Mouse (Mus musculus): ENCODE data around the gene Tulp3. TPM values are rescaled to one million over a fixed set of nuclear protein-coding genes. Genes with fewer than 3 reads are reported as not detected.

Gene Tulp3
- polyA plus RNA-seq, 1 experiment from 2014 or later = 18.9 TPM

DNA sequence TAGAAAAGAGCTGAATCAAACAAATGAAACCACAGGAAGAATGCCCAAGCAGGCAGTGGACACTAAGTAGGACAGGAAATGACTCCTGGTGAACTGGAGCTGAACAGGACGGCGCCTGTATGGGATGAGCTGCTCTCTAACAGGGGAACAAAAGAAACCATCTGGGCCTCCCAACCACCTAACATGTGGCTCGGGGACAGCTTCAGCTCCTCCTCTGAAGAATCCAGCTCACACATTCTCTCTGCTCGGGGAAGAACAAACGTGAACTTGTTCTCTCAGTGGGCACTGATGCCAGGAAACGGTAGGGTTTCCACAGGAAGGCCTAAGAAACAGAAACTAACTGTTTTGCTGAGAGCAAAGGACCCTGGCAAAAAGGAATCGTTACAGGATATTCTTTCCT lies 5.9 kb downstream of the Tulp3 start:
- ATAC-seq (ENCODE audit: low FRiP score, low read depth) = 0 out of 2 replicates have a peak, but pooled peaks have one; percentile 56
- H3K36me3 ChIP-seq = peaks cover 8% of the 10 kb centered on the region; the same call in 1 of the 2 replicates
- no peaks in the 10 kb centered on the region for H3K9me3 ChIP-seq
- H3K4me3 ChIP-seq = no peak overlapping the region
- no peak overlapping the region for H3K9ac ChIP-seq
- peaks cover 3% of the 10 kb centered on the region; the same call in 1 of the 2 replicates for H3K4me1 ChIP-seq
- 44% methylated on average over 7 of the region's 7 CpGs for WGBS
- no peak overlapping the region for H3K27ac ChIP-seq
- no peaks in the 10 kb centered on the region for H3K27me3 ChIP-seq (replicated peaks)
- H3K4me2 ChIP-seq (replicated peaks) = no peak overlapping the region

DNA sequence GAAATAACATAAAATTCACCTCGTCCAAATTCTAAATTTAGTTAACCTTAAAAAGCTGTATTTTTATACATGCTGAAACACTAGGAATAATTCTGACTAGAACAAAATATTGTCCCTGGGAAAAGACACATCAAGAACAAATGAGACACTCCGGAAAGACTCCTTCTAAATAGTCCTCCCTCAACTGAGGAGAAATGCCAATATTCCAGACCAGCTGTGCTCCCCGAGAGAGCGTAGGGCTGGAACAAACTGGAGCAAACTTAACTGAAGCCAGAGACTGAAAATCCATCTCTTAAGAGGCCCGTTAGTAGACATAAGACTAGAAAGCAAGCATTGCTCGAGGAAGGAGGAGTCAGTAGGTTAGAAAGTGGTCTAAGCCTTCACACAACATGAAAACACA lies 8.9 kb downstream of the Tulp3 start:
- H3K9me3 ChIP-seq = no peaks in the 10 kb centered on the region
- H3K4me2 ChIP-seq (replicated peaks) = no peak overlapping the region
- no peak for ATAC-seq (ENCODE audit: low FRiP score, low read depth)
- H3K27ac ChIP-seq = no peak overlapping the region
- no peaks in the 10 kb centered on the region for H3K4me1 ChIP-seq
- no peak overlapping the region for H3K9ac ChIP-seq
- peaks cover 17% of the 10 kb centered on the region for H3K36me3 ChIP-seq
- no peak overlapping the region for H3K4me3 ChIP-seq
- 92% methylated on average over 6 of the region's 6 CpGs for WGBS
- no peaks in the 10 kb centered on the region for H3K27me3 ChIP-seq (replicated peaks)

DNA sequence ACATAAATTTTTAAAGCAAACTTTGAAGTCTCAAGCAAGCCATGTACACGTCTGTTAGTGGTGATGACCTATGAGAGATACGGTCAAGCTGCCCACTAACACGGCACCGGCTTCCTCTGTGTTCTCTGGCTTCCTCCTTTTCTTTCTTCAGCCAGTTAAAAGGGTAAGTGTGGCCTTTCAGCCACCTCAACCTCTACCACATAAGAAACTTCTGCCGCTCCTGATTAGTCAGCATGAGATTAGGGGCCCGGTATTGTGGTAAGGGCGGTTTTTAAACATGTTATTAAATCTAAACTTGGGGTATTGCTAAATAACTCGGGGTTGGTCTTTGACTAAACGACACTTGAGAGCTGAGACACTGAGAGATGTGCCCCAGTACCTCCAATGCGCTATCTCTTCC lies 10.0 kb downstream of the Tulp3 start:
- no peaks in the 10 kb centered on the region for H3K4me1 ChIP-seq
- no peak overlapping the region for H3K4me2 ChIP-seq (replicated peaks)
- H3K9me3 ChIP-seq = no peaks in the 10 kb centered on the region
- H3K27me3 ChIP-seq (replicated peaks) = no peaks in the 10 kb centered on the region
- H3K27ac ChIP-seq = no peak overlapping the region
- ATAC-seq (ENCODE audit: low FRiP score, low read depth) = no peak
- WGBS = 94% methylated on average over 10 of the region's 10 CpGs
- H3K9ac ChIP-seq = no peak overlapping the region
- H3K36me3 ChIP-seq = peaks cover 12% of the 10 kb centered on the region
- H3K4me3 ChIP-seq = no peak overlapping the region

DNA sequence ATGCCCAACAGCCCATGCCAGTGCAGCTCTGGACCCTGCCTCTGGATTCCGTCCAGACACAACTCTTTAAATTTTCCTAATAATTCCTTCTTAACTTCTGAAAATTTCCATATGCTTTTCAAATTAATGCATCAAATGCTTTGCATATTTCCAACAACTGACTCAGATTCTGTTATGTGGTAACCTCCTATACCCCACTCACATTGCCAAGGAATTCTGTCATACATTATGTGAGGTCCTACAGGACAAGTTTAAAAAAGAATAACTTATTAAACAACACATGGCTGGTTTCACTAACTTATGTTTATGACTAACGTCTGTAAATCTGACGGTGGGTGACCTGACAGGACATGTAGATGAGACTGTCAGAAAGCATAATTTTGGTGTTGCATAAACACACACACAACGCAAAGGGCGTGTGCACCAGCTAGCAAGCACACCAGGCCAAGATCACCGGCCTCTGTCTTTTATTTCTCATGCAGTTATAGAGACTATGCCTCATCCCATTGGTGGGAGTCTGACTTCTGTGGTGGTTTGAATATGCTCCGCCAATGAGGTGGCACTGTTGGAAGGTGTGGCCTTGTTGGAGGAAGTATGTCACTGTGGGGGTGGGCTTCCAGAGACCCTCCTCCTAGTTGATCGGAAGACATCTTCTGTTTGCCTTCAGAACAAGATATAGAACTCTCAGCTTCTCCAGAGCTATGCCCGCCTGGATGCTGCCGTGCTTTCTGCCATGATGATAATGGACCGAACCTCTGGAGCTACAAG lies 13.5 kb downstream of the Tulp3 start:
- 96% methylated on average over 11 of the region's 11 CpGs for WGBS
- Histone ChIP-seq H3K36me3 (peaks cover 12% of the 10 kb centered on the region), H3K4me1 (peaks cover 3% of the 10 kb centered on the region; the same call in 1 of the 2 replicates), H3K27ac (no peak overlapping the region), H3K9ac (no peak overlapping the region), H3K27me3 (replicated peaks) (no peaks in the 10 kb centered on the region), H3K9me3 (no peaks in the 10 kb centered on the region), H3K4me2 (replicated peaks) (no peak overlapping the region), H3K4me3 (no peak overlapping the region)
- ATAC-seq (ENCODE audit: low FRiP score, low read depth) = no peak

DNA sequence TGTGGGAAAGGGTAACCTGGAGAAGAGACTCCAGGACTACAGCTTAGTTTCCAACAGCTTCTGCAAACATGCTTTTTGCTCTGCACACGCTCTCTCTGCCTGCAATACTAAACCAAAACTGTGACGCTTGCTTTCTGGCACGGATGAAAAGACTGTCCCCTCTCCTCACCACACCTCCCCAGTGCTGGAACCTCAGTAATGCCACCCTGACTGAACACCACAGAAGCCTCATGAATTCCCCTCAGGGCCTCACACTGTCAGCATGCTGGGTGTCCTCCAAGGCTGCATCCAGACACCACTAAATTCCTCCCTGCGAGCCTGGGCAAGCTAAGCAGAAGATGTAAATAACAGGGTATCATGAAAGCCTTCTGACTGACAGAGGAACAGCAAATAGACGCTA lies 16.8 kb downstream of the Tulp3 start:
- Histone ChIP-seq H3K9me3 (no peaks in the 10 kb centered on the region), H3K9ac (no peak overlapping the region), H3K36me3 (peaks cover 24% of the 10 kb centered on the region), H3K4me1 (peaks cover 3% of the 10 kb centered on the region; the same call in 1 of the 2 replicates), H3K4me2 (replicated peaks) (no peak overlapping the region), H3K27me3 (replicated peaks) (no peaks in the 10 kb centered on the region), H3K4me3 (no peak overlapping the region), H3K27ac (no peak overlapping the region)
- no peak for ATAC-seq (ENCODE audit: low FRiP score, low read depth)
- 41% methylated on average over 5 of the region's 5 CpGs for WGBS

DNA sequence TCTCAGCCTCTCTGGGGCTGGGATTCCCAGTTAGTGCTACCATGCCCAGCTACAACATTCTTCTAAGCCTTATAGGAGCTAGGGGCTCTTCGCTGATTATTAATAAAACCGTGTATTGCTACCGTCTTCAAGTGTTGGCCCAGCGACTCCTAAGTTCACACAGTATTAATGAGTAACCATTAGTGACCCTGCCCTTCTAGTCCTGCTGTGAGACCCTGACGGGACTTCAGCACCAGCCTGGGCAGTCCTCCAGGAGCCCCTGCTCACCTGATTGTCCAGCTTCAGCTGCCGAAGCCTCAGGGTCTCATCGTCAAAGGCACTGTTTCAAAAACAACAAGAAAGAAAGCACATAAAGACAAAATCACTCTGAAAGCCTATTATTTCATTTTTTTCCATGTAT lies 18.2 kb downstream of the Tulp3 start:
- peaks cover 3% of the 10 kb centered on the region; the same call in 1 of the 2 replicates for H3K4me1 ChIP-seq
- no peaks in the 10 kb centered on the region for H3K9me3 ChIP-seq
- H3K4me3 ChIP-seq = no peak overlapping the region
- no peak for ATAC-seq (ENCODE audit: low FRiP score, low read depth)
- no peak overlapping the region for H3K4me2 ChIP-seq (replicated peaks)
- H3K9ac ChIP-seq = no peak overlapping the region
- no peak overlapping the region for H3K27ac ChIP-seq
- peaks cover 33% of the 10 kb centered on the region for H3K36me3 ChIP-seq
- H3K27me3 ChIP-seq (replicated peaks) = no peaks in the 10 kb centered on the region
- 73% methylated on average over 7 of the region's 7 CpGs for WGBS

DNA sequence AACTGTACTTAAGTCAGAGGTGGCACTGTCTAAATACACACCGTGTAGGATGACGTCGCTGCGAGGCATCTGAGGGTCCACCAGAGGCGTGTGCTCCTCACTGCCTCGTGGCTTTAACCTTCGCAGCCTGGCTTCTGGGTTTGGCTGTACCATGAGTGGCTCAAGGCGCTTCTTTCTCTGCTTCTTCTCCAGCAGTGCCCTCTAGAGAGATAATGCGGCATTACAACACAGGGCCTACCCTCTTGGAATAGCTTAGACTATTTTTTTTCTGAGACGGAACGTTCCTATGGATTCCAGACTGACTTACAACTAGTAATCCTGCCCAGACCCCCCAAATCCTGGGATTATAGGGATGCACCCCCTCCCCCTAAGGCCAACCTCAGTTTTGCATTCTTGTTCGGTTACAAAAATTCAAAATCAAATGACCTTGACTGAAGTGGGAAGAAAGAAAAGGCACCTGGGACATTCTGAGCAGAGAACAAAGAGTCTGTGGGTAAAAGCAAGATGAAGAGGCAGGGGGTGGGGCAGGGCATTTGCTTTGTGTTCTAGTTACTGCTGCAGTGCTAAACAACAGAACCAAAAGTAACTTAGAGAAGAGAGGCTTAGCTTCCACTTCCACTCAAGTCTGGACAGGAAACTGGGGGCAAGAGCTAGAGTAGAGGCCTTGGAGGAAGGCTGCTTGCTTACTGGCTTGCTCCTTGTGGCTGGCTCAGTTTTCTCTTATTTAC lies 21.1 kb downstream of the Tulp3 start:
- H3K36me3 ChIP-seq = peaks cover 52% of the 10 kb centered on the region
- WGBS = 27% methylated on average over 12 of the region's 12 CpGs
- peaks cover 7% of the 10 kb centered on the region; the same call in 1 of the 2 replicates for H3K9me3 ChIP-seq
- H3K4me1 ChIP-seq = peaks cover 3% of the 10 kb centered on the region; the same call in 1 of the 2 replicates
- H3K4me2 ChIP-seq (replicated peaks) = no peak overlapping the region
- peak; percentile 89 for ATAC-seq (ENCODE audit: low FRiP score, low read depth)
- H3K9ac ChIP-seq = no peak overlapping the region
- no peaks in the 10 kb centered on the region for H3K27me3 ChIP-seq (replicated peaks)
- no peak overlapping the region for H3K4me3 ChIP-seq
- no peak overlapping the region for H3K27ac ChIP-seq

DNA sequence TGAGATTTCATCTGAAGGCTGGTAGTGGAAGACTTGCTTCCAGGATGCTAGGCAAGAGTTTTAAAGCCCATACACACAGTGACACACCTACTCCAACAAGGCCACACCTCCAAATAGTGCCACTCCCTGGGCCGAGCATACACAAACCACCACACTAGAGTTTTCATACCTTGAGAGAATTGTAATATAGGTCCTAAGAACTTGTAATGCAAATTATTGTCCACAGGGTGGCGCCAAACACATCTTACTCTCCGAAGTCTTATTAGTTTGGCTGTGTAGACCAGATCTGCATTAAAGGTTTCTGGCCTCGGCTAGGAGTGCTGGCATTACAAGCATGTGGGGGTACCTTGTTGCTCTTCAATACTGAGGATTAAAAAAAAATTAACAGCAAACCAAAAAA lies 37.3 kb downstream of the Tulp3 start:
- no peaks in the 10 kb centered on the region for H3K9me3 ChIP-seq
- no peak overlapping the region for H3K9ac ChIP-seq
- H3K36me3 ChIP-seq = peaks cover 25% of the 10 kb centered on the region
- peak; percentile 25; the same call in 1 of the 2 replicates for ATAC-seq (ENCODE audit: low FRiP score, low read depth)
- no peak overlapping the region for H3K27ac ChIP-seq
- H3K4me3 ChIP-seq = no peak overlapping the region
- H3K27me3 ChIP-seq (replicated peaks) = no peaks in the 10 kb centered on the region
- WGBS = 17% methylated on average over 4 of the region's 4 CpGs
- H3K4me1 ChIP-seq = no peaks in the 10 kb centered on the region
- H3K4me2 ChIP-seq (replicated peaks) = no peak overlapping the region

DNA sequence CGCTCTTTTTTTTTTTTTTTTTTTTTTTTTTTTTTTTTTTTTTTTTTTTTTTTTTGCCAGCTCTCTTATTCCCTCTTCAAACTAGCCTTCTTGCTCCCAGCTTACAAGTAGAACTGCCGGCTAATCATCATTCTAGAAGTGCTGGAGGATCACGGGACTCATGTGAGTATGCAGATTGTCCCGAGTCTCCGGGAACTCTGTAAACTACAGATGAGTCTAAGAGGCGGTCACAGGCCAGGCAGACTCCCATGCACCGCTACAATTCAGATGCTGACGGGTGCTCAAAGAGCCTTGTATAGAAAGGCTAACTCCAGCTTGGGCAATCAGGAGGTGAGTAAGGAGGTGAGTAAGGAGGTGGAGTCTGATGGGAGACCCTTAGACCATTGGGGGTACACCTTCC lies 40.1 kb downstream of the Tulp3 start:
- no peaks in the 10 kb centered on the region for H3K9me3 ChIP-seq
- H3K27me3 ChIP-seq (replicated peaks) = no peaks in the 10 kb centered on the region
- no peak overlapping the region for H3K4me2 ChIP-seq (replicated peaks)
- no peak overlapping the region for H3K4me3 ChIP-seq
- H3K9ac ChIP-seq = no peak overlapping the region
- no peak overlapping the region for H3K27ac ChIP-seq
- H3K36me3 ChIP-seq = no peaks in the 10 kb centered on the region
- no peaks in the 10 kb centered on the region for H3K4me1 ChIP-seq
- WGBS = 81% methylated on average over 8 of the region's 8 CpGs
- ATAC-seq (ENCODE audit: low FRiP score, low read depth) = no peak

DNA sequence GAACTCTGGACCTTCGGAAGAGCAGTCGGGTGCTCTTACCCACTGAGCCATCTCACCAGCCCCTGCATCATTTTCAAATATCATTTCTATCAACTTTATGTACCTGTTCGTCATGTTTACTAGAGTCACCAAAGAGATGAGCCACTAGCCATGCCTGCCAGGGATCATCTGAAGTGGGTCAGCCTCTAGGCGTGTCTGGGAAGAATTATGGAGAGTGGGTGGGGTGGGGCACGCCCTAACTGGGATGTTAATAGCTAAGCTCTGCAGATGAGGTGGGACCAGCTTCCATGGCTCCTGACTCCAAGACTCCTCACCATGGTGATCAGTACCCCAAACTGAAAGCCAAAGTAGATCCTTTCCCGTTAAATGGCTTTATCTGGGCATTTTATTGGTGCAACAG lies 40.9 kb downstream of the Tulp3 start:
- Histone ChIP-seq H3K4me3 (no peak overlapping the region), H3K4me2 (replicated peaks) (no peak overlapping the region), H3K36me3 (no peaks in the 10 kb centered on the region), H3K27ac (no peak overlapping the region), H3K4me1 (no peaks in the 10 kb centered on the region), H3K27me3 (replicated peaks) (no peaks in the 10 kb centered on the region), H3K9ac (no peak overlapping the region), H3K9me3 (no peaks in the 10 kb centered on the region)
- 85% methylated on average over 6 of the region's 6 CpGs for WGBS
- ATAC-seq (ENCODE audit: low FRiP score, low read depth) = no peak

DNA sequence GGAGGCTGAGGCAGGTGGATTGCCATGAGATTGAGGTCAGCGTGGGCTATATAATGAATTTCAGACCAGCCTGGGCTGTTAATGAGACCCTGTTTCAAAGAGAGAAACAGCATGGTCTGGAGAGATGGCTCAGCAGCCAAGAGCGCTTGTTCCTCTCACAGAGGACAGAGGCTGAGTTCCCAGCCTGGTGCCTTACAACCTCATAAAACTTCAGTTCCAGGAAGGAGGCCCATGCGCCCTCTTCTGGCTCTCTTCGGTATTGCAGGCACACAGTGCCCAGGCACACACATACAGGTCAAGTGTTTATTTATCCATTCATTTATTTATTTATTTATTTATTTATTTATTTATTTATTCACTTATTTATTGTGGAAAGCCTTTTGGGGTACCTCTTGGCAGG lies 47.3 kb downstream of the Tulp3 start:
- H3K9me3 ChIP-seq = no peaks in the 10 kb centered on the region
- no peak overlapping the region for H3K9ac ChIP-seq
- no peaks in the 10 kb centered on the region for H3K4me1 ChIP-seq
- 26% methylated on average over 4 of the region's 4 CpGs for WGBS
- H3K27ac ChIP-seq = no peak overlapping the region
- H3K27me3 ChIP-seq (replicated peaks) = no peaks in the 10 kb centered on the region
- H3K4me3 ChIP-seq = no peak overlapping the region
- H3K4me2 ChIP-seq (replicated peaks) = no peak overlapping the region
- H3K36me3 ChIP-seq = no peaks in the 10 kb centered on the region
- no peak for ATAC-seq (ENCODE audit: low FRiP score, low read depth)

DNA sequence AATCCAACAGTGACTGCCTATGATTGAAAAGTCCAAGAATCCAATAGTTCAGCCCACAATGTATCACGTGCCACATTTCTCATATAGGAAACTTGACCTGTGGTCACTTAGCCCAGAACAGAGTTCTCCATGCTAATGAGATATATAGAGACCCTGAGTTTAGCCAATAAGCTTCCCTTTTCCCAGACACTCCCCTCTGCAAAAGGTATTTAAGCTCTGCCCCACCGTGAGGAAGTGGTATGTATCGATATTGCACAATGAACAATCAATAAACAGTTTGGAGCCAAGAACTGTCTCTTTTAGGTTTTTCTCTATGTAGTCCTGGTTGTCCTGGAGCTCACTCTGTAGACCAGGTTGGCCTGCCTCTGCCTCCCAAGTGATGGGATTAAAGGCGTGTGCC lies 50.9 kb downstream of the Tulp3 start:
- WGBS = 89% methylated on average over 4 of the region's 4 CpGs
- H3K36me3 ChIP-seq = no peaks in the 10 kb centered on the region

More for the DNA sequence above, 50.9 kb downstream of the Tulp3 start:
- Histone ChIP-seq H3K27ac (no peak overlapping the region), H3K4me2 (replicated peaks) (no peak overlapping the region), H3K9ac (no peak overlapping the region), H3K27me3 (replicated peaks) (peaks cover 27% of the 10 kb centered on the region), H3K4me3 (no peak overlapping the region), H3K4me1 (peaks cover 10% of the 10 kb centered on the region), H3K9me3 (no peaks in the 10 kb centered on the region)
- ATAC-seq (ENCODE audit: low FRiP score, low read depth) = no peak

Measured in neural tube, embryonic 12.5 days (tissue).